Mouse (Mus musculus): Measurements from ENCODE around the gene Mettl26.
"Not testable (repeated sequence)": the region's sequence is repeated elsewhere in the genome, so short reads cannot be mapped to it uniquely, and the experiment has no call there.

The Mettl26 gene

DNA sequence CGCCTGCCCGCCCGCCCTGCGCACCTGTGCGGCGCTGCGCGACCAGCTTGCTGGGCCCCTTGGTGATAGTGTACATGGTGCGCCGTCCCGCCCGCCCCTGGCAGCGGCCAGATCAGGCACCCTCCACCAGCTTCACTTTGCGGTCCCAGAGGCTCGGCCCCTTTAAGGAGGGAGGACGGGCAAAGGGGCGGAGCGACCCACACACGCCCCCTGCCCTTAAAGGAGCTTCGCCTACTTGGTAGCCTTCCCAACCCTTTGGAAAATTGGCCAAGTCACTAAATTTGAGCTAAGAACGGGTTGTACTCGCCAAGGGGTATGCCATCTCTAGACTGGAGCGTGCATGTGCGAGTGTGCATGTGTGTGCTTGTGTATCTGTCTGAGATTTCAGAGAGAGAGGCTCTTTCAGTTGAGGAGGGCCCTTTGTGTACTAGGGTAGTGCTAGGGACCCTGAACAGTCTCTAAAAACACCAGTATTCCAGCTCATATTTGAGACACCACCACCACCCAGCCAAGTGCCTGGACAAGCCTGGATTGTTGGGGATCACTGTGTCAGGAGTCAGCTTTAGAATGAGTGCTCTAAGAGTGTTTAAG lies 6.2 kb upstream of the Mettl26 start, which contains the start of gene Mcrip2:
Gene Mcrip2, minus strand, starts transcription at position 164 of the 591 bp plus-strand sequence.
- peak in 1 of 2 experiments; percentile 32 for DNase-seq (ENCODE audit: low spot score in 2 of 2)

- DNase-seq (ENCODE audit: low spot score in 2 of 2): no peak
These were observed 5.4 kb upstream of the Mettl26 start for GRCm38 (mm10) chr17:25869498-25869897.

DNA sequence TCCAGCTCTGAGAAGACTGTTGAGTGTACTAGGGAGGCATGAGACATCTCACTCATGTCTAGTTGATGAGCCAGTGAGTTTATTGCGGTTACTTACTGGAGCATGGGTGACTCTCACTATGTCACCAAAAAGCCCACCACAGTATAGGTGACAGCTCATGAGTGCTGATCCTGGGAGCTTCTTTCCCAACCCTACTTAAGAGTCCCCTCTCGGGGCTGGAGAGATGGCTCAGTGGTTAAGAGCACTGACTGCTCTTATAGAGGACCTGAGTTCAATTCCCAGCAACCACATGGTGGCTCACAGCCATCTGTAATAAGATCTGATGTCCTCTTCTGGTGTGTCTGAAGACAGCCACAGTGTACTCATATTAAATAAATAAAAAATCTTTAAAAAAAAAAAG lies 4.9 kb upstream of the Mettl26 start:
- DNase-seq (ENCODE audit: low spot score in 2 of 2): no peak

DNA sequence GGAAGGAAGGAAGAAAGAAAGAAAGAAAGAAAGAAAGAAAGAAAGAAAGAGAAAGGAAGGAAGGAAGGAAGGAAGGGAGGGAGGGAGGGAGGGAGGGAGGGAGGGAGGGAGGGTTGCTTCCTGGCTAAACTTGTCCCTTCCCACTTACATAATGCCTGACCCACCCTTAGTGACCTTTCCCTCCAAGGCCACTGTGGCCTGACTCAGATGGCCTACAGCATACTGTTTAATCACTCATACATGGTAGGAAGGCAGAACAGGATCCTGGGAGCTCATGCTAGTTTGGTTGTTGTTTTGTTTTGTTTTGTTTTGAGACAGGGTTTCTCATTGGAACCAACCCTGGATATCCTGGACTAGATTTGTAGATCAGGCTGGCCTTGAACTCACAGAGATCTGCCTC lies 3.3 kb upstream of the Mettl26 start:
- DNase-seq (ENCODE audit: low spot score in 2 of 2): not testable (repeated sequence)

- no peak for DNase-seq (ENCODE audit: low spot score in 2 of 2)
These were observed 2.2 kb upstream of the Mettl26 start for GRCm38 (mm10) chr17:25872676-25873075.

- no peak for DNase-seq (ENCODE audit: low spot score in 2 of 2)
These were observed 1.3 kb upstream of the Mettl26 start for GRCm38 (mm10) chr17:25873405-25874147.

DNA sequence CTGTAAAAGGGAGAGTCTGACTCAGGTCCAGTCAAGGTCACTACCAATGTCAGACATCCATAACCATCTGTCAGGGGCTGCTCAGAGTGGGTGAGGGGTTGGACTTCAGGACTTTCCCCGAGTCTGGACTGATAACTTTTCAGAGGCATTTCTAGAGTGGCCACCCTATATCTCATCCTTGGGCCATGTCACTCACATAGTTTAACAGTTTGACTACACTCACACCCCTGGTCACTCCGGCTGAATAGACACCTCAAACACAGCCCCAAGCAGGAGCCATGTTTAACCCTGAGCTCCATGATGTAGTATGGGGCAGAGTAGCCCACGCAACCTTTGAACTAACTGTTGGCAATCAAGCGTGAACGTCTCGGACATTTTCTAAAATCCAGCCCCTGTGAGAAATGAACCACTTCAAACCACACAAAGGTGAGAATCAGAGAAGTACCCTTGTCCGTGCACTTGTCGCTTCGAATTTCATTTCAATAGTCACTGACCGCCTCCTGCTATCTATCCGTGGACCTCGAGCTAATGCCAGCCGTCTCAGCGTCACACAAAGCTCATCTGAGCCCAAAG lies 640 bp upstream of the Mettl26 start:
- DNase-seq (ENCODE audit: low spot score in 2 of 2): no peak

GRCm38 (mm10) chr17:25875171-25876136 lies 580 bp downstream of the Mettl26 start:
- peak; percentile 83 to 84 for DNase-seq (ENCODE audit: low spot score in 2 of 2)

GRCm38 (mm10) chr17:25876347-25876915 lies 1.6 kb downstream of the Mettl26 start:
- no peak for DNase-seq (ENCODE audit: low spot score in 2 of 2)

- DNase-seq (ENCODE audit: low spot score in 2 of 2): no peak
These were observed 2.2 kb downstream of the Mettl26 start for GRCm38 (mm10) chr17:25877025-25877424.

- DNase-seq (ENCODE audit: low spot score in 2 of 2): no peak
These were observed 3.1 kb downstream of the Mettl26 start for GRCm38 (mm10) chr17:25877741-25878610.

- DNase-seq (ENCODE audit: low spot score in 2 of 2): no peak
These were observed 3.8 kb downstream of the Mettl26 start for GRCm38 (mm10) chr17:25878611-25879180.

- no peak for DNase-seq (ENCODE audit: low spot score in 2 of 2)
These were observed 4.4 kb downstream of the Mettl26 start for GRCm38 (mm10) chr17:25879261-25879660.

DNA sequence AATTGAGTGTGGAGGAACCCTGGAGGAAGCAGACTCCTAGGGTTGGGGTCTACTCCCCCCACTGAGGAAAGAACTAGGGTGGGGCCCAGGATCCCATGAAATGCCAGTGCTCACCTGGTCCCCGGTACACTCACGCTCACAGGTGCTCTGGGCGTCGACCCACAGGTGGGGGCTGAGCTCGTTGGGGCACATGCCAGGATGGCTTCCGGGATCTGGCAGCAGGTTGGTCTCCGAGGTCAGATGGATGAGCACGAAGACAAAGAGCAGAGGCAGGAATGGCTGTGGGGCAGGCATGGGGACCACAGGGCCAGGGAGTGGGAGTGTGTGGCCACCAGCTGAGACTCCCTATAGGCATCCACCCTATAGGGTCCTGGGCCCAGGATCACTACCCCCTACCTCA lies 4.9 kb downstream of the Mettl26 start:
- no peak for DNase-seq (ENCODE audit: low spot score in 2 of 2)

GRCm38 (mm10) chr17:25880196-25880910 lies 5.5 kb downstream of the Mettl26 start, which contains the start of gene Wfikkn1:
Gene Wfikkn1, minus strand, starts transcription at chr17:25880858.
- no peak for DNase-seq (ENCODE audit: low spot score in 2 of 2)

DNA sequence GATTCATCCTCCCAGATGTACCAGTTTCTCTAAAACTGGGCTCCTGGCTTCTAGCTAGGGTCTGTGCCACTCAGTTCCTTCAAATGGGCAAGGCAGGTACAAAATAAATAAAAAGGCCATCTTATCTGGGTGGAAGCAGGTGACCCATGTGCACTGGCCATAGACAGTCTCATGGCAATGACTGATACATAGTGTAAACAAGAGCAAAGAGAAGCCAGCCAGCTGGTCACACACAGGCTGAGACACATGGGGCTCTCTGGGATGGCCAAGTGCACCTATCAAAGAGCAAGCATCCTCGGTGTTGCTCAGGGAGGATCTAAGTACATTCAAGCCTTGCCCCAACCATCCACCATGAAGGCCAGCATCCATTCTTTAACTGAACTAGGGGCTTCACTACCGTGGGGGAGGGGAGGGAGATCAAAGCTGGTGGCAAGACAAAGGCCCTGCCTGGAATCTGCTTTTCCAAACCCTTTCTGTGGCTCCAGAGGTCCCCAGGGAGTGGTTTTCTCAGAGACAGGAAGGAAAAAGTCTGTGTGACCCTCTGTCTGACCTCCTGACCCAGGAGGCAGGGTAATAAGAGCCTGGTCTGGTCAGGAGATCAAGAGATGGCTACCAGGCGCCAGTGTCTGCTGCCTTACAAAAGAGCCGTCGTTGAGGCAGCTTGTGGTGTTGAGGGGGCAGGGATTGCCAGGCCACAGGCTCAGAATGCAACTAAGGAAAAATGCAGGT lies 6.2 kb downstream of the Mettl26 start:
- no peak for DNase-seq (ENCODE audit: low spot score in 2 of 2)

DNA sequence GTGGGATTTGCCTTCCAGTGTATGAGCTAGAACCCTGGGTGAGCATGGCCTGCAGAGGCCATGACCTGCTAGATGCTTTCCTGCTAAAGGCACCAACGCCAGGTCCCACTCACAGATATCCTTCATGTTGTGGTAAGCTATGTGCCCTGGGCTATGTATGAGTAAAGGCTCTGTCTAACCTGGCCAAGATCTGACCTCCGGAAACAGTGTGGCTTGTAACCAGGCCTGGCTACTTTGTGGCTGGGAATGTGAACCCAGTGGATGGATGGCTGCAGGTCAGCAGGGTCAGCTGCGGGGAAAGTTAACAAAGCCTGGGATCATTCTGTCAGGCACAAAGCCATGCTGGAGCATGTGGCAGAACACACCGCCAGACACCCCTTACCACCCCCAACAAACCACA lies 6.8 kb downstream of the Mettl26 start:
- DNase-seq (ENCODE audit: low spot score in 2 of 2): no peak

DNA sequence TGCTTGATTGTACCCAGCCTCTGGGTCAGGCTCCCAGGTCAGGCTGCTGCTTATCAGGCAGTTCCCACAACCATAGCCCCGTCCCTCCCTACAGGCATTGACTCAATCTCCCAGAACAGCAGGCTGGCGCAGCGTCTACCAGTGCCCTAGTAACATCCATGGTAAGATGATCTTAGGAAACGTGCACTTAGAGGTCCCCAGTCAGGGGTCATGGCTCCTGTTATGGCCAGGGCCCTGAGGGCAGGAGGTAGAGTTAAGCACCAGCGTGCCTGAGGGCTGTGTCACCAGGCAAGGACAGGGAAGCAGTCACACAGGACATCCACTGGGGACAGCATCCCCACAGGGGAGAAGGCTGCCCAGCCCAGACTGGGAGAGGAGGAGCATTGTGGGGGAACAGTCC lies 7.4 kb downstream of the Mettl26 start:
- no peak for DNase-seq (ENCODE audit: low spot score in 2 of 2)

DNA sequence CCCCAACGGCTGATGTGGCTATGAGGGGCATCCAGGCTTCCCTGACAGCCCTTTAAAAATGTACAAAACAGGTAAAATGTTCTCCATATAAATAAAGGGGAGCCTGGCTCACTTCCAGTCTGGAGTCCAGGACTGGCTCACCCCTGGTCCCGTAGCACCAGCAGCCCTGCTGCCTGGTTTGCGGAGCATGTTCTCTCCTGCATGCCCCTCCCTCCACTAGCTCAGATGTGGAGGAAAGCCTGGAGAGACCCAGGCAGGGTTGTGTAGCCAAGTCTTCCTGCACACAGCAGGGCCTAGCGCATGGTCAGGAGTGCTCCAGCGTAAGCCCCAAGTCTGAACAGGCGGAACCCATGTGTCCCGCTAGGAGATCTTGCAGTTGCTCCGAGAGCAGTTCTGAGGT lies 8.4 kb downstream of the Mettl26 start:
- DNase-seq (ENCODE audit: low spot score in 2 of 2): no peak
